Mouse (Mus musculus) gastrocnemius, adult 2 months (tissue): ENCODE results near the gene Gfpt2. TPM values are rescaled to one million over a fixed set of nuclear protein-coding genes. Genes with fewer than 3 reads are reported as not detected.
A peak's percentile ranks its signal among the peaks of the same experiment; 100 is the strongest.

Experiments used
- DNase-seq: peaks from one replicate; pipeline ENCODE4 v3.0.0; 2022
- H3K27ac ChIP-seq: fragments of 200-600 bp; 2 replicates; pipeline ENCODE4 v1.8.1; 2022; ENCODE audit warnings: mild to moderate bottlenecking
- H3K4me3 ChIP-seq: fragments of 200-600 bp; 2 replicates; pipeline ENCODE4 v1.8.1; 2022; ENCODE audit warnings: mild to moderate bottlenecking, moderate library complexity
- CTCF ChIP-seq: fragments of 200-600 bp; IDR thresholded peaks from 2 replicates; pipeline ENCODE4 v1.8.1; 2022; ENCODE audit warnings: antibody characterized with exemption, mild to moderate bottlenecking, moderate library complexity
- intact Hi-C: fragments of 180-260 bp; cut with DNase I; formaldehyde crosslinking; loops from one replicate; pipeline ENCODE4 v1.15.1; 2025
- total RNA-seq, 2 experiments: library from RNA; stranded (reverse); gene quantifications; 2 replicates each; pipeline ENCODE4 v1.2.3; 2021

Gene Gfpt2
- total RNA-seq, 2 experiments from 2014 or later = 7.5 to 11.1 TPM

GRCm38 (mm10) chr11:49847071-49847810 is 53.3 kb downstream of the Gfpt2 start:
- no peak for TF ChIP-seq CTCF
- no peak for DNase-seq
- intact Hi-C loops = loop anchor here (2.0 to 5.0 kb wide), 2 partner anchors 135 to 194 kb away; partner anchors contain the start of gene Cnot6
- Histone ChIP-seq H3K27ac (peak overlapping the region; percentile 91), H3K4me3 (peak overlapping the region; percentile 98)

DNA sequence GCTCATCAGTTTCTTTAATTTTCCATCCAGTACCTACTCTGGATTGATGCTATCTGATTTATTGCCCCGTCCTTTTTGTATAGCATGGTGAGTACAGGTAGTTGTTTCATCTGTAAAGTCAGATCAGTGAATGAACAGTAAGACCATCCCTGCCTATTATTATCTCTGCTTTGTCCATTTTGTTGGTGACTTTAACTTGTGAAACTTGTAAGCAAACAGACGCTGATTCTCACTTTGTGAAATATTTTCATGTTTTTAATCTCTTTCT is 53.8 kb downstream of the Gfpt2 start:
- TF ChIP-seq CTCF = no peak
- DNase-seq = no peak
- Histone ChIP-seq H3K4me3 (peak overlapping the region; percentile 98), H3K27ac (peak overlapping the region; percentile 91)
- intact Hi-C loops = loop anchor here (2.0 to 5.0 kb wide), 2 partner anchors 135 to 195 kb away; partner anchors contain the start of gene Cnot6

GRCm38 (mm10) chr11:49848080-49848815 is 54.3 kb downstream of the Gfpt2 start:
- peak overlapping the region; percentile 98 for H3K4me3 ChIP-seq
- TF ChIP-seq CTCF = no peak
- H3K27ac ChIP-seq = 0 out of 2 replicates have a peak overlapping the region, but pooled peaks have one; percentile 20
- no peak for DNase-seq
- intact Hi-C loops = loop anchor here (5.0 kb wide), 1 partner anchor 136 kb away; the partner anchor contains the start of gene Cnot6

GRCm38 (mm10) chr11:49850331-49850730 is 56.4 kb downstream of the Gfpt2 start:
- peak overlapping the region; percentile 10; the same call in 1 of the 2 replicates for H3K27ac ChIP-seq
- no peak for DNase-seq
- no peak for TF ChIP-seq CTCF
- intact Hi-C loops = no loop called here
- H3K4me3 ChIP-seq = no peak overlapping the region

DNA sequence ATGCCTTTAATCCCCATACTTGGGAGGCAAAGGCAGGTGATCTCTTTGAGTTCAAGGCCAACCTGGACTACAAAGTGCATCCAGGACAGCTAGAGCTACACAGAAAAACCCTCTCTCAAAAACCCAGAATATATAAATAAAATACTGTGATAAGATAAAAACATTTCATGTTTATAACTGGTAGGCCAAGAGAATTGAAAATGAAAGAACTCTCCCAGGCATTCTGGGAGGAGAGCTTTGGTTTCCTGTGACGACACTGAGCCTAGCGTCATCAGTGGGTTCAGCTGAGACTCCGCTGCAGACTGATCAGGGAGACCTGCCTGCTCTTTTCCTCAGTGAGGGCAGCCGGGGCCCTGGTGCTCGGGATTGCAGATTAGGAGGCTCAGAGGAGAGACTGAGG is 61.2 kb downstream of the Gfpt2 start:
- Histone ChIP-seq H3K27ac (no peak overlapping the region), H3K4me3 (no peak overlapping the region)
- TF ChIP-seq CTCF = no peak
- no peak for DNase-seq
- intact Hi-C loops = no loop called here

DNA sequence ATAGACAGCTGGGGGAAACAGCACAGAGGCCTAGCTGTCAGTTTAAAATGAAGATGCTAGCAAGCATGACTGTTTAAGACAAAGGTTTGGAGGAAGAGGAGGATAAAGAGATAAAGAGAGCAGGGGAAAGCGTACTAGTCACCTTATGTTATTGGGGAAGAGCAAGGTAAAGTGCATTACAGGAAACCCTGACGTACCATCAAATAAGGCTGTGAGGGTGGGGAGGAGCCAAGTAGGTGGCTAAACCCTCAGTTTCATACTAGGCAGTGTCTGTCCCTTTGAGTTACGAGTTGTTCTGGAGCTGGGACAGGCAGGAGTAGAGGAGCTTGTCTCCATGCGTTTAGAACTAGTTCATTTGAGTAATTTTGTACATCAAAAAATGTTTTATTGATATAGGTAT is 67.2 kb downstream of the Gfpt2 start:
- no peak overlapping the region for H3K27ac ChIP-seq
- no peak overlapping the region for H3K4me3 ChIP-seq
- no peak for TF ChIP-seq CTCF
- no peak for DNase-seq
- intact Hi-C loops = no loop called here

DNA sequence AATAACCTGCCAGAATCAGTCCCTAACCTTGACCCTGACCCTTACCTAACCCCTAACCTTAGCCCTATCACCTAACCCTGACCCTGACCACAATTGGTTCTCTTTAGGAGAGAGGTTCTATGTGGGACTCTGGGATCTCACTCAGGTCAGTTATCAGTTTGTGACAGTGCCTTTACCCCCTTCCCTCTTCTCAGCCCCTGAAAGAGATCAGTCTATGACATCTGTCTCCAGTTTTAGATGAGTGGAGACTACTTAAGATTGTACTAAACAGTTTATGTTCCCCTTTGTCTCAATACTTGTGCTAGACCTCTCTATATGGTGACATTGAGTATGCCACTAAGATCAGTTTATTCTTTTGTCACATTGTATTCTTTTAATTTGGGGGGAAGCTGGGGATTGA is 69.9 kb downstream of the Gfpt2 start:
- H3K4me3 ChIP-seq = no peak overlapping the region
- no peak for TF ChIP-seq CTCF
- intact Hi-C loops = no loop called here
- no peak for DNase-seq
- H3K27ac ChIP-seq = no peak overlapping the region

DNA sequence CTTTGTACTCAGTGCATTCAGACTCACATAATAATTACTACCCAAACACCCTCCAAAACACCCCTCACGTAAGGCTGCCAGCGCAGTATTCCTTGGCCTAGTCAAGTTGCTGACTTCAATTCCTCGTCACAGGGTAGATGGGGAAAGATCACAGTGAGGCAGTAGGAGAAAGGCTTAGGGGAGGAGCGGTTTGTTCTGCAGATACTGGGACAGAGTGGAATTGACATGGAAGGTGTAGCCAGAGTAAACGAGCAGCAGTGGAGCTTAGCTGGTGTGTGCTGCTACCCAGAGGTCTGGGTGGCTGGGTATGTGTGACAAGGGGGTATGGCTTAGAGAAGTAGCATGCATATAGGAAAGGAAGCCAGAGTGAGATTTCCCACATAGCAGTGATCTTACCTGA is 73.3 kb downstream of the Gfpt2 start:
- TF ChIP-seq CTCF = no peak
- intact Hi-C loops = no loop called here
- H3K4me3 ChIP-seq = no peak overlapping the region
- no peak for DNase-seq
- no peak overlapping the region for H3K27ac ChIP-seq

DNA sequence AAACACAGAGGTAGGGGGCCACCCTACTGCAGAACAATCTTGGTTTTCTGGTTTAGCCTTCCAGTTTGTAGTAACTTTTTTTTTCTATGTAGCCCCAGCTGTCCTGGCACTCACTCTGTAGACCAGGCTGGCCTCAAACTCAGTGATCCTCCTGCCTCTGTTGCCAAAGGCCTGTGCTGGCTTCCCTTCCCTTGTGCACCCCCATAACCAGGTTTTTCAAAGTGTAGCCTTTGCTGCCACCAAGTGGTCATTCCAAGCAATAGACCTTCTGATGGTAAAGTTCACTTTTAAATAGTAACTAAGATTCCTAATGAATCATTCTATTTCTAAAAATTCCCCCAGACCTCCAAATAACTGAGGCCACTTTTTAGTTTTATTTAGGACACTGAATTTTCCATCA is 75.8 kb downstream of the Gfpt2 start:
- Histone ChIP-seq H3K27ac (no peak overlapping the region), H3K4me3 (no peak overlapping the region)
- peak; percentile 48 for DNase-seq
- intact Hi-C loops = loop anchor here (2.0 to 5.0 kb wide), 3 partner anchors 42 to 217 kb away; no protein-coding TSS in a partner anchor
- TF ChIP-seq CTCF = peak; percentile 77

DNA sequence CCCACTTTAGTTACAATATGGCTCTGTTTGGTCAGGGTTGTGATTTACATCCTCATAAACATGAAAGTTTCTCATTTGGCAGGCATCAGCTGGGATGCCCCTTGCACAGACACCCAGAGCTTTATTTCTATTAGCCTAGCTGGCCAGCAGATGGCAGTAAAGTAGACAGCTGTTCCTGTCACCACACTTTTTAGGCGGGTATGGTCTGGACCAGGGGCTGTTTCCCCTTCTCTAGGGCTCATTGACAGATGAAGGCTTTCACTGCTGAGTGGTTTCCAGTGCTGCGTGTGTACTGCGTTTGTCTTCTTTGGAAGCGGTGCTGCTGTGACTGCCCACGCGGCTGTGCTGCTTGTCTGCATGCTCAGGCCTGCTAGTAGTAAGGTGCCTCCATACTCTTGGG is 77.9 kb downstream of the Gfpt2 start:
- Histone ChIP-seq H3K4me3 (no peak overlapping the region), H3K27ac (no peak overlapping the region)
- intact Hi-C loops = loop anchor here (2.0 to 5.0 kb wide), 3 partner anchors 45 to 219 kb away; no protein-coding TSS in a partner anchor
- TF ChIP-seq CTCF = peak; percentile 69
- DNase-seq = no peak

DNA sequence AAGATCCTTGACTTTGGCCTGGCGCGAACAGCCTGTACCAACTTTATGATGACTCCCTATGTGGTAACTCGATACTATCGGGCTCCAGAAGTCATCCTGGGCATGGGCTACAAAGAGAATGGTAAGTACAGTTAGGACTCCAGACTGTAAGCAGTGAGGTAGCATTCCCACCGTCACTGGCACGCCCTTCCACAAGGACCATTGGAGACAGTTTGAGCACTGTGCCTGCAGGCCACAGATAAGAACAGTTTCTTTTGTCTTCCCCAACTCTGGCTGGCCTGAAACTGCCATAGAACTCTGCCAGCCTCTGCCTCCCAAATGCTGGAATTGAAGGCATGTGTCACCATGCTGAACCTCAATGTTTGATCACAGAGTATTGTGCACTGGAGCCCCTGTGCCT is 78.8 kb downstream of the Gfpt2 start:
- DNase-seq = no peak
- H3K27ac ChIP-seq = no peak overlapping the region
- no peak overlapping the region for H3K4me3 ChIP-seq
- TF ChIP-seq CTCF = no peak
- intact Hi-C loops = loop anchor here (5.0 kb wide), 1 partner anchor 45 kb away; no protein-coding TSS in a partner anchor

GRCm38 (mm10) chr11:49876948-49877817 is 83.2 kb downstream of the Gfpt2 start:
- H3K27ac ChIP-seq = no peak overlapping the region
- no peak for DNase-seq
- intact Hi-C loops = no loop called here
- no peak overlapping the region for H3K4me3 ChIP-seq
- TF ChIP-seq CTCF = no peak
